Mouse (Mus musculus): ENCODE data around the gene Ceacam15.
A peak's percentile ranks its signal among the peaks of the same experiment; 100 is the strongest.

Gene Ceacam15

GRCm38 (mm10) chr7:16629598-16630296, 45.8 kb downstream of the Ceacam15 start:
- DNase-seq (ENCODE audit: extremely low spot score), result peak; percentile 72

DNA sequence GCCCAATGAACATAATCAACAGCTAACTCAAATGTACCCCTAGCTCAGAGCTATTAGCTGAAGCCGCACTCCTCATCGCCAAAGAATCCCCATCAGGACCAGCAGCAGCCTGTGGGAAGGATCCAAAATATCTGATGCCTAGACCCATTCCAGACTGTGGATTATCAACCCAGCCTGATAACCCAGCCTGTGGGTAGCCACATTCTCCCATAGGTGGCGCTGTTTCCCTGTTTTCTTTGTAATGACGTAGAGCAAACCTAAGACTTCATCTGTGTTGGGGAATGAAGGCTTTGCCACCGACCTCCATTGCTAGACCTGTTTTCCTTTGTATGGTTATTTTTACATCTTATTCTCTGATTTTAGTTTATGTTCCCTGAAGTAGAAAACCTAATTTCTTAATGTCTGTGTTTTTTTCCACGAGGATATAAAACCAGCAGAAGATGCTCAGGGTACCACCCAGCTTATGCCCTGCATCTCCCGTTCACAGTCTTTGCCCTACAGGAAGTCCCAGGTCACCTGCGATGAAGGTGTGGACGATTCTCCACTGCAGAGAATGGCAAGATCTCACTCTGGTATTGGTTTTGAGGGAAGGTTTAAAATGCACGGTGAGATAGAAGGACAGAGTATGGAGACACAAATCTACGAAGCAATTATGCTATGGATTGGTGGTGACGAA, 47.3 kb downstream of the Ceacam15 start:
- DNase-seq (ENCODE audit: extremely low spot score), result peak; percentile 72

DNA sequence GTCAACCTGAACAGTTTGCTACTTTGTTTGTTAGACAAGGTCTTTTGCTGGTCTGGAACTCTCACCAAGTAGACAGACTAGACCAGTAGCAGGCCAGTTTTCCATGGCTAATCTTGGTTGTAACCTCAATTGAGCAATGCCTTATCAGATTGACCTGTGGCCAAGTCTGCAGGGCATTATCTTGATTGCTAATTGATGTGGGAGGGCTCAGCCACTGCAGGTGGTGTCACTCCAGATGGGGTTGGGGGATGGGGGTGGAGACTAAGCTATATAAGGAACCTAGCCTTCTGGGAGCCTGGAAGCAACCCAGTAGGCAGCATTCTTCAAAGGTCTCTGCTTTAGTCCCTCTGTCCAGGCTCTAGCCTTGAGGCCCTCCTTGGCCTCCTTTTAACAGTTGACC, 51.8 kb downstream of the Ceacam15 start:
- DNase-seq (ENCODE audit: extremely low spot score), result no peak

GRCm38 (mm10) chr7:16623131-16623530, 52.4 kb downstream of the Ceacam15 start:
- no peak for DNase-seq (ENCODE audit: extremely low spot score)

All from embryo, embryonic 9.5 days (tissue).